Mouse (Mus musculus) brain, embryonic 14.5 days (tissue): ENCODE measurements around the gene Col8a1. TPM values are rescaled to one million over a fixed set of nuclear protein-coding genes. Genes with fewer than 3 reads are reported as not detected.
A peak's percentile ranks its signal among the peaks of the same experiment; 100 is the strongest.

ENCODE experiments used
- DNase-seq: peaks from one replicate; pipeline ENCODE4 v3.0.0-alpha.2; 2011; ENCODE audit warnings: low read depth
- CTCF ChIP-seq: fragments of 200-500 bp; IDR thresholded peaks from 2 replicates; pipeline ENCODE4 v1.5.1; 2012; ENCODE audit warnings: inconsistent platforms, mild to moderate bottlenecking, moderate library complexity, borderline replicate concordance; ENCODE audit not compliant: insufficient read depth, insufficient read length; ENCODE audit errors: extremely low read depth
- POLR2A ChIP-seq: fragments of 200-500 bp; IDR thresholded peaks from 2 replicates; pipeline ENCODE4 v1.6.1; 2012; ENCODE audit warnings: mild to moderate bottlenecking, inconsistent platforms, borderline replicate concordance; ENCODE audit not compliant: poor library complexity, insufficient read depth, insufficient read length, severe bottlenecking; ENCODE audit errors: extremely low read depth
- polyA plus RNA-seq: library from polyadenylated mRNA; depleted of rRNA; stranded (reverse); fragments of >200 nt; gene quantifications from 2 replicates; pipeline ENCODE4 v1.2.3, GENCODE M21; 2012

Col8a1 gene
- polyA plus RNA-seq, 1 experiment: 4.5 TPM

DNA sequence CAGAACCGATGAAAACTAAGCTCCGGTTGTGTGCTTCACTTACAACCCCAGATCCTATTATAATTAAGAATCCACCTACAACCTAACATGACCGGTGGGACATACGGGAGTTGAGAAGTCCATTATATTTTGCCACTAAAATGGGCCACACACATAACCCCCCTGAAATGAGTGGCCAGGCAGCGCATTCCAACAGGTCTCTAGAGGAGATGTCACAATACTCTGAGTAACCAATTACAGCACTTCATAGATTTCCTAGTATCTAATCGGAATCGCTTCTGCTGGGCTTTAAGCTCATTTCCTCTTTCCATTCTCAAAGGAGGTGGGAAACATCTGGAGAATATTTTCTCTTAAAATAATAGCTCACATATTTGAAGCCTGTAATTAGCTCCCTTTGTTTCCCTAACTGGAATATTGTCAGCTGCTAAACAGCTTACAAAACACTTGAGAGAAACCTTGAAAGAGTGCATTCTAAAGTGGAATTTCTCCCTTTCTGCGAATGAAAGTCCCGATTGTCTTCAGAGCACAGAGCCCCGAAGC lies 113.1 kb downstream of the Col8a1 start:
- no peak for TF ChIP-seq CTCF
- TF ChIP-seq POLR2A: no peak
- no peak for DNase-seq

DNA sequence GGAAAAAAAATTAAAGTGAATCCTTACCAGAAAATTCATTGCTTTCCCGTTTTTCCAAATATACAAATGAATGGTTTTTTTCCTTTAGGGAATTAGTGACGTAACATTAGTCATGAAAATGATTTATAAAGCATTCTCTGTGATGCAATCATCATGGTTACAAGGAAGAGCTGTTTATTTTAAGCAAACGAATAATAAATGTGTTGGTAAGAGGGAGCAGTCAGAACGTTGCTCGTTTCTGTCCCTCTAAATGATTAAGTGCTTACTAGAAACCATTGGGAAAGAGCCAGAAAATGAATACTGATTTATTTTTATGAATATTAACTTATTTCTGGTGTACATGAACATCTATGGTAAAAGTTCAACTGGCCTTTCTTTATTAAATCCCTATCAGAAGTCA lies 119.8 kb downstream of the Col8a1 start:
- no peak for DNase-seq

DNA sequence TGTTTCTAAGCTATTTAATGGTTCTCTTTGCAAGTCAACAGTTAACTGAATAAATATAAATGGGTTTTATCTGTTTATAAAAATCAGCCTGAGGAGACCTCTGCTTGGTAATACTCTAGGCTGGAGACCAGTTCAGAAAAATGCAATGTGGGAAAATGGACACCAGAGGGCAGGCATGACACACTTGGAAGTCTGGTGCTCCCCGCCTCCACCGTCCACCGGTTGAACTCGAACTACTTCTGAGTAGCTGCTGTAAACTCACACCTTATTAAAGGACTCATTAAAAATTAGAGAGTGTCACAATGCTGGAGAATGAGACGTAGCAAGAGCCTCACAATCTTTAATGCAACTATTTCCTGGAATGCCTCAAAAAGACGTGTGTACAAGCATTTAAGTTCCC lies 120.3 kb downstream of the Col8a1 start:
- peak; percentile 84 for DNase-seq
- TF ChIP-seq CTCF (peak; percentile 88), POLR2A (no peak)

More for the DNA sequence above, 119.8 kb downstream of the Col8a1 start:
- TF ChIP-seq POLR2A: no peak
- TF ChIP-seq CTCF: no peak

DNA sequence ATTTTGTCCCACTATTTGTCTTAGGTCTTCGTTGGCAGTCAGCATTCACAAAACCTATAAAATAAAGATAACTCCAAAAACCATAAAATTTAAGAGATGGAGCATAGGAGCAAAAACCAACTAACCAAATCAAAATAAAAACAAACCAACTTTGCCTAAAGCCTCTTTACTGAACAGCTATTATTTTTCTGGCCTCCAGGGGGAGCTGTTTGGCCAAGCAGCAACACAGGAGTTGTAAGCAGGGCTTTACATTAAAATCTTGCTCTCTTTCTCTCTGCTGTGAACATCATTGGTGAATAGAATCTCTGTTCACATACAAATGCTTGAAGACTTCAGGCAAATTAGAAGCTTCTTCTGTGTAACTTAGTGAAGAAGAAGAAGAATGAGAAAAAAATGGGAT lies 142.8 kb downstream of the Col8a1 start:
- TF ChIP-seq CTCF: peak; percentile 76; the same call in 1 of the 2 replicates
- TF ChIP-seq POLR2A: no peak
- peak; percentile 69 for DNase-seq

DNA sequence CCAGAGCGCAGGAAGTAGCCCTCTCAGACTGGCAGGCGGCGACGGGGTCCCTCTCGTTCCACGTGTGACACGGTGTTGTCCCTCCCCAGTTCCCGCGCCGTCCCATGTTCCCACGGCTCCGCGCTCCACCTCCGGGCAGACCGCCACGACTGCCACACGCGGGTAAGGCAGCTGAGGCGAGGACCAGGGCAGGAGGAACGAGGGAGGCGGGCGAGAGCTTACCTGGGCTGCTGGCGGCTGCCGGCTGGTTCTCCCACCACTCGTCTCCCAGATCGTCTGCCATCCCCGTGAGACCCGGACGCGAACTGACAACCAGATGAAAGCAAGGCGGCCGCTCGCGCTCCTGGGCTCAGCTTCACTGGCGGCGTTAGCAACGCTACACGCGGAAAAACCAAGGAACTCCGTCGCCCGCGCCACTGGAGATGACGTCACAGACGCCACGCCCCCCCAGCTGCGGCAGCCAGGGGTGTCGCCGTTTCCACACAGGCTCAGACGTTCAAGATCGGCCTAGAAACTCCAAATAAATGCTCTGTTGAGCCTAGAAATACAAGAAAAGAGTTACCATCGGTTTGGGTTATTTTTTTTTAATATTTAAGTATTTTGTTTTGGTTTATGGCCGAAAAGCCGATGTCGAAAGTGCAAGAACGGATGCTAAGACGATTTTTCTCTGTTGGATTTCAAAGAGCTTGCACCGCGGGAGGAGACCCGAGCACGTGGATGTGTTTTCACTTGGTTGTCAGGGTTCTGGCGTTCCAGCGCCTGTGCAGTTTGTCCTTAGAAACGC lies 147.9 kb downstream of the Col8a1 start, which contains the start of gene Cmss1:
TSS of gene Cmss1 (minus strand) at position 421 of the 784 bp plus-strand sequence.
- peak; percentile 95 for DNase-seq
- no peak for TF ChIP-seq CTCF
- 0 out of 2 replicates have a peak, but pooled peaks have one; percentile 12 for TF ChIP-seq POLR2A

DNA sequence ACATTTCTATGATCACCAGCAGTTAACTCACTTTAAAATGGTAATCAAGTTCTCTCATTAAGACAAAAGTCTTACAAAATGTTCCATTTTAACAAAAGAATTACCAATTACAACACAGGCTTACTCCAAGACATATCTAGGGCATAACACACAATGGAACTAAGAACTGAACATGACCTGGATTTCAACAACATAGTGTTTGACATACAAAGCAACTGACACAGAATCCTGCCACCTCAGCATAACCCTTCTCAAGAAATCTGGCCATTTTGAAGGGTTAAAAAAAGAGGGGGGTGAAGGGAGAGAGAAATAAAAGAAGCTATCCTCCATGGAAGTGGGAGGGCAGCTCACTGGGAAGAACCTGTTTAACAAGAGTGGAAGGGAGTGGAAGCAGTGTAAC lies 153.5 kb downstream of the Col8a1 start:
- no peak for DNase-seq
- no peak for TF ChIP-seq CTCF
- no peak for TF ChIP-seq POLR2A

DNA sequence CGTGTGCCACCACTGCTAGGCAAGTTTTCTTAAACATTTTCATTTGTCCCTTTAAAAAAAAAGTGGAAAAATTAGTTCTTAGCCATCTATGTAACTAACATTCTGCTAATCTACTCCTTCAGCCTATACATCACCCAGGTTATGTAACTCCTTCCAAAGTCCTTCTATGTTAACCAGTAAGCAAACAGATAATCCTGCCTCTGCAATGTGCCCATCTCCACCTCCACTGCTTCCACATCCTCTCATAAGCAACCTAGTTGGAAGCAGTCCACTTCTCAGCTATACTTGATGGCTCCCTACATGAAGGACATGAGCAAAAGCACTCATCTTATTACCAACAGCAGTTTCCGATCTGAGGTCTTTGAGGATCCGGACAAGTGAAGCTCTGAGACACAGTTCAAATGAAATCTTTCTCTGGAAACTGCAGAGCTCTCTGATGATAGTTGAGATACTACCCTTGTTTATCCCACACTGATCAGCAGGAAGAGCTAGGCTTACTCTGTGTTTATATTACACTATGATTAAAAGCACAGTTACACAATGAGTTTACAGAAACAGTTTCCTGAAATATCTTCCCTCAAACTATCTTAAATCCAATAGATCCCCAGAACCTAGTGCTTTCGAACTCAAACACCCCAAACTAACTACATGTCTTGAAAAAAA lies 157.1 kb downstream of the Col8a1 start:
- TF ChIP-seq CTCF (no peak), POLR2A (no peak)

DNA sequence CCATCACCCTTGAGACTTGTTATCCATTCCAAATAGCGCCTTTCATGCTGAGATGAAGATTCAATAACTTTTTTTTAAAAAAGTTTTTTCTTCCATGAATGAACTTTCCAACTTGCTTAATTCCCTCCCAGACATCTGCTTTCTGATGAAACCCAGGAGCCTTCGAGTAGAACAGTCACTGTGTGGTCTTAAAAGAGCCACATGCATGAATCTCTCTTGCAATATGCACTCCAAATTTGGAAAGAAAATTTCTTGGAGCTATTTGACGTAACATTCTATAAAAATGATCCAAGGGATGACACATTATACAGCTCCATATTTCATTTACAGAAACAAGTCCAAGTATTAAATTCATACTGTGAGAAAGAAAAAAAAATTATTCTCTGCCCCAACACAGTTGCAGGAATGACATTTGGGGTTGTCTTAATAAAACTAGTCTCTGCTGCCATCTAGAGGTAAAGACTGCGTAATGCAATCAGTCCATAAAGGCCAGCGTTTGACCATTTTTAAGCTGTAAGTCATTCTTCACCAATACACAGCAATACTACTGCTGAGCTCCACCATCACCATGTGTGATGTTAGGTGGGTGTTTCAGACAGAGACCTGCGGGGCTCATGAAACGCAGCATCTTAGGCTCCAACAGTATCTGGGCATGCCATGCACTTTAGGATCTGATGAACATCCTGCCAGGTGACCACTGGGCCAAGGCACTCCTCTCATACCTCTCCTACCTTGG lies 160.9 kb downstream of the Col8a1 start:
- TF ChIP-seq POLR2A (no peak), CTCF (peak; percentile 68)
- peak; percentile 77 for DNase-seq

More for the DNA sequence above, 157.1 kb downstream of the Col8a1 start:
- no peak for DNase-seq

DNA sequence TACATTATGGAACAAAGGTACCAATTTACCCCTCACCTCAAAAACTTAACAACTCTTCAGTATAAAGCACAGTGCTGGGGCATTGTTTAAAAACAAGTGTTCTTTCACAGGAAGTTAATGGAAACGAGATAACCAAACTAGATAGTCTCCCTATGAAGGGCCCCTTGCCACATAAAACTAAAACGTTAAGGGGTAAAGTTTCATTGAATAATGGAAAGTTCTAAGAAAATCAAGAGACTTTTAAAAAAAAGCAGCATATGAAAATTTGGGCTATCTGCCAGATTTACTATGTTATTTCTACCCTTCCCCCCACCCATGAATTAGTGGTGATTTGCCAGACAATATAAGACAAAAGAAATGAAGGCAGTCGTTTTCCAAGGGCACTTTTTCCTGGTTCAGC lies 169.3 kb downstream of the Col8a1 start:
- TF ChIP-seq CTCF: no peak
- no peak for TF ChIP-seq POLR2A
- no peak for DNase-seq

DNA sequence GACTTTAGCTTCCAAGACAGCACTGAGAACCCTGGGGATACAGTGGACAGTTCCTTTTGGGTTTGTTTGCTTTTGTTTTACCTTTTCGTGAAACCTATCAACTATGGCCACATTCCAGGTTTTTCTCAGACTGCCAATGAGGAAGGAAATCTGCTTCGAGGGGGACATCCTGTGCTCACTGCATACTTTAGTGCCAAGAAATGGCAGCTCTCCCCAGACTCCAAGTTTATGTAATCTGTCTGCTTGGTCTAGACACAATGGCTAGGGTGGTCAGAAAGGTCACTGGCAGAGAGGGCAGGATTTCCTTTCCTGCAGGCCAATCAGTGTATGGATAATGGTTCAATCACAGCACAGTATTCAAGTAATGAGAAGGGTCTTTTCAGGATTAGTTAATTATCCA lies 172.5 kb downstream of the Col8a1 start:
- no peak for DNase-seq
- TF ChIP-seq POLR2A: no peak
- no peak for TF ChIP-seq CTCF

DNA sequence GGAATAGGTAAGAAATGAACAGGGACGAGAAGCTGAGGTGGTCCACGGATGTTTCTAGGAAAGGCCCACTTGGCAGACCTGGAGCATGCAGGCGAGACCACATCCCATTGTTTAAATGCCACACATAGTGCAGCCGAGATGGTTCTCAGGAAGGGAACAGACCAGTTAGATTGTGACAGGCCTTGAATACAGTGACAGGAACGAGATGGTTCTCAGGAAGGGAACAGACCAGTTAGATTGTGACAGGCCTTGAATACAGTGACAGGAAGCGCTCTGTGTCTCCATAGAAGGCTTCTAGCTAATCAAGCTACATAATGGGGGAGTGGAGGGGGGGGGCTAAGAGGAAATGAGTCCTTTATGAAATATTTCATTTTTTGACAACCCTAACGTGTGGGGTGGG lies 174.5 kb downstream of the Col8a1 start:
- TF ChIP-seq CTCF: no peak
- TF ChIP-seq POLR2A: no peak
- DNase-seq: no peak
